Mouse (Mus musculus) right cerebral cortex, postnatal 4 days (tissue): ENCODE measurements around the gene Actr1b.
A peak's percentile ranks its signal among the peaks of the same experiment; 100 is the strongest.
"Not testable (repeated sequence)": the region's sequence is repeated elsewhere in the genome, so short reads cannot be mapped to it uniquely, and the experiment has no call there.

Source experiments
- DNase-seq: peaks from one replicate; pipeline ENCODE4 v3.0.0-alpha.2; 2022

Gene Actr1b

GRCm38 (mm10) chr1:36697030-36697429 is 17.2 kb downstream of the Actr1b start:
- DNase-seq: no peak

- no peak for DNase-seq
Observed at GRCm38 (mm10) chr1:36696411-36696810, 17.8 kb downstream of the Actr1b start.

GRCm38 (mm10) chr1:36694871-36695270 is 19.4 kb downstream of the Actr1b start:
- no peak for DNase-seq

GRCm38 (mm10) chr1:36691271-36692155 is 22.7 kb downstream of the Actr1b start, which contains the start of gene Cox5b:
Cox5b (plus strand) TSS chr1:36691449.
- DNase-seq: peak; percentile 96

GRCm38 (mm10) chr1:36690671-36691235 is 23.5 kb downstream of the Actr1b start:
- DNase-seq: no peak

- peak; percentile 80 for DNase-seq
Observed at GRCm38 (mm10) chr1:36683810-36684467, 30.3 kb downstream of the Actr1b start.

- DNase-seq: no peak
Observed at GRCm38 (mm10) chr1:36682620-36683355, 31.4 kb downstream of the Actr1b start, which contains the start of gene Fam178b. Fam178b (minus strand) TSS chr1:36683183.

GRCm38 (mm10) chr1:36680893-36681292 is 33.3 kb downstream of the Actr1b start:
- DNase-seq: no peak

- DNase-seq: no peak
Observed at GRCm38 (mm10) chr1:36674936-36675335, 39.3 kb downstream of the Actr1b start.

- DNase-seq: no peak
Observed at GRCm38 (mm10) chr1:36672648-36673350, 41.4 kb downstream of the Actr1b start.

- DNase-seq: no peak
Observed at GRCm38 (mm10) chr1:36671260-36671659, 43.0 kb downstream of the Actr1b start.

- no peak for DNase-seq
Observed at GRCm38 (mm10) chr1:36670256-36670655, 44.0 kb downstream of the Actr1b start.

GRCm38 (mm10) chr1:36668007-36668406 is 46.2 kb downstream of the Actr1b start:
- DNase-seq: not testable (repeated sequence)

- no peak for DNase-seq
Observed at GRCm38 (mm10) chr1:36665934-36666333, 48.3 kb downstream of the Actr1b start.

- DNase-seq: no peak
Observed at GRCm38 (mm10) chr1:36665165-36665723, 49.0 kb downstream of the Actr1b start.

- DNase-seq: no peak
Observed at GRCm38 (mm10) chr1:36664457-36664856, 49.8 kb downstream of the Actr1b start.

- no peak for DNase-seq
Observed at GRCm38 (mm10) chr1:36658621-36659399, 55.4 kb downstream of the Actr1b start.

- DNase-seq: no peak
Observed at GRCm38 (mm10) chr1:36657658-36658415, 56.4 kb downstream of the Actr1b start.

GRCm38 (mm10) chr1:36656233-36656632 is 58.0 kb downstream of the Actr1b start:
- DNase-seq: no peak

GRCm38 (mm10) chr1:36655039-36655438 is 59.2 kb downstream of the Actr1b start:
- DNase-seq: no peak
